Mouse (Mus musculus) heart, postnatal 36 days (tissue): ENCODE results near the gene Vars. TPM values are rescaled to one million over a fixed set of nuclear protein-coding genes. Genes with fewer than 3 reads are reported as not detected.

ENCODE experiments used
- DNase-seq, 2 experiments: peaks; one replicate each; pipeline ENCODE4 v3.0.0; 2021 to 2022
- intact Hi-C: fragments of 180-260 bp; cut with DNase I; formaldehyde crosslinking; loops from one replicate; pipeline ENCODE4 v1.15.1; 2025
- total RNA-seq, 2 experiments: library from RNA; stranded (reverse); gene quantifications; 2 replicates each; pipeline ENCODE4 v1.2.3; 2021

The Vars gene
- total RNA-seq, 2 experiments from 2014 or later = 26.7 to 27.4 TPM

GRCm38 (mm10) chr17:35044904-35045806 is 44.4 kb downstream of the Vars start:
- intact Hi-C loops = no loop called here
- DNase-seq = no peak

GRCm38 (mm10) chr17:35045807-35046680 is 45.3 kb downstream of the Vars start:
- intact Hi-C loops = loop anchor here (1.0 kb wide), 1 partner anchor 24 kb away; no protein-coding TSS in a partner anchor
- DNase-seq = no peak

GRCm38 (mm10) chr17:35046681-35047455 is 46.1 kb downstream of the Vars start, which contains the start of gene Msh5:
Gene Msh5 (minus strand): TSS chr17:35046745.
- intact Hi-C loops = loop anchor here (1.0 kb wide), 1 partner anchor 25 kb away; no protein-coding TSS in a partner anchor
- DNase-seq = peak; percentile 96 to 98

- DNase-seq = no peak
- intact Hi-C loops = no loop called here
These were observed 46.9 kb downstream of the Vars start for GRCm38 (mm10) chr17:35047688-35048087.

- no peak for DNase-seq
- intact Hi-C loops = no loop called here
These were observed 47.6 kb downstream of the Vars start for GRCm38 (mm10) chr17:35048149-35048931.

- DNase-seq = no peak
- intact Hi-C loops = no loop called here
These were observed 48.2 kb downstream of the Vars start for GRCm38 (mm10) chr17:35048932-35049440.

- DNase-seq = peak; percentile 62
- intact Hi-C loops = no loop called here
These were observed 48.8 kb downstream of the Vars start, which contains the start of gene Clic1 for GRCm38 (mm10) chr17:35049561-35050016. Gene Clic1 (plus strand): TSS chr17:35049966.

- peak; percentile 80 to 84 for DNase-seq
- intact Hi-C loops = no loop called here
These were observed 49.5 kb downstream of the Vars start for GRCm38 (mm10) chr17:35050126-35050750.

GRCm38 (mm10) chr17:35051156-35052086 is 50.6 kb downstream of the Vars start:
- peak; percentile 77 to 80 for DNase-seq
- intact Hi-C loops = no loop called here

- no peak for DNase-seq
These were observed 51.5 kb downstream of the Vars start for GRCm38 (mm10) chr17:35052271-35052798.

GRCm38 (mm10) chr17:35055691-35056495 is 55.1 kb downstream of the Vars start:
- intact Hi-C loops = no loop called here
- DNase-seq = no peak

More at GRCm38 (mm10) chr17:35052271-35052798, 51.5 kb downstream of the Vars start:
- intact Hi-C loops = no loop called here

- intact Hi-C loops = no loop called here
- no peak for DNase-seq
These were observed 56.3 kb downstream of the Vars start for GRCm38 (mm10) chr17:35057090-35057489.

- no peak for DNase-seq
- intact Hi-C loops = no loop called here
These were observed 57.5 kb downstream of the Vars start for GRCm38 (mm10) chr17:35058316-35058715.

GRCm38 (mm10) chr17:35058911-35059892 is 58.4 kb downstream of the Vars start, which contains the start of gene Ddah2:
Gene Ddah2 (plus strand): TSS chr17:35059035.
- peak; percentile 93 to 94 for DNase-seq
- intact Hi-C loops = loop anchor here (1.0 kb wide), 1 partner anchor 38 kb away; no protein-coding TSS in a partner anchor

GRCm38 (mm10) chr17:35060071-35060470 is 59.3 kb downstream of the Vars start:
- intact Hi-C loops = no loop called here

More at GRCm38 (mm10) chr17:35060071-35060470, 59.3 kb downstream of the Vars start:
- DNase-seq = no peak
